Mouse (Mus musculus) mesoderm, embryonic 11.5 days (tissue): ENCODE data around the gene Cox16.
"Not testable (repeated sequence)": the region's sequence is repeated elsewhere in the genome, so short reads cannot be mapped to it uniquely, and the experiment has no call there.

Experiments
- DNase-seq: peaks from one replicate; pipeline ENCODE4 v3.0.0-alpha.2; 2012; ENCODE audit warnings: low read depth, low spot score

Cox16 gene

DNA sequence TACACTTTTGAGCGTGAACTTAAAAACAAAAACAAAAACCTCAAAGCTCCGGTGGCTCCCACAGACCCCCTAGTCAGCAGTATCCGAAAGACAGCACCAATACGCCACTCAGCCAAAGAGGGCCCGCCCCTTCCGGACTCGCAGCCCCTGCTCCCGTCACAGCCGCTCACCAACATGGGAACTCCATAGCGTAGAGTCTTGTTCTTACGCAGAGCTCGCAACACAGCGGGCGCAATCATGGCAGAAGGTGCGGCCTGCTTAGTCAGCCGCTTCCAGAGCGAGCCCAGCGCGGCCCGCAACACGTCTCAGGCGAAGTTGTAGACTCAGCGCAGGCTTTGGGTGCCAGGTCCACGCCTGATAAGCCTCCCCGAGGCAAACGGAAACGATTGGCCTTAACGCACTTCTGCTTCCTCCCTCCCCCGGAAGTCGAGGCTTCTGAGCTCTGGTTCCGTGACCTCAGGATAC, at the start of gene Cox16:
Cox16 (minus strand) TSS at position 401 of the 465 bp plus-strand sequence.
- DNase-seq = peak; percentile 85

GRCm38 (mm10) chr12:81533029-81533419, 48.1 kb upstream of the Cox16 start:
- no peak for DNase-seq

- peak; percentile 80 for DNase-seq
Measured at GRCm38 (mm10) chr12:81532316-81533028, 47.5 kb upstream of the Cox16 start, which contains the start of the genes Gm20498 and Synj2bp. Gene Gm20498, minus strand, starts transcription at chr12:81532905. Gene Synj2bp, minus strand, starts transcription at chr12:81532911.

- DNase-seq = not testable (repeated sequence)
Measured at GRCm38 (mm10) chr12:81530587-81530986, 45.7 kb upstream of the Cox16 start.

GRCm38 (mm10) chr12:81496906-81497305, 12.0 kb upstream of the Cox16 start:
- not testable (repeated sequence) for DNase-seq

GRCm38 (mm10) chr12:81490491-81490890, 5.6 kb upstream of the Cox16 start:
- DNase-seq = no peak

GRCm38 (mm10) chr12:81485311-81485710, 384 bp upstream of the Cox16 start:
- no peak for DNase-seq

GRCm38 (mm10) chr12:81484212-81484611, 715 bp downstream of the Cox16 start:
- no peak for DNase-seq

GRCm38 (mm10) chr12:81483656-81484055, 1.3 kb downstream of the Cox16 start:
- peak; percentile 73 for DNase-seq

DNA sequence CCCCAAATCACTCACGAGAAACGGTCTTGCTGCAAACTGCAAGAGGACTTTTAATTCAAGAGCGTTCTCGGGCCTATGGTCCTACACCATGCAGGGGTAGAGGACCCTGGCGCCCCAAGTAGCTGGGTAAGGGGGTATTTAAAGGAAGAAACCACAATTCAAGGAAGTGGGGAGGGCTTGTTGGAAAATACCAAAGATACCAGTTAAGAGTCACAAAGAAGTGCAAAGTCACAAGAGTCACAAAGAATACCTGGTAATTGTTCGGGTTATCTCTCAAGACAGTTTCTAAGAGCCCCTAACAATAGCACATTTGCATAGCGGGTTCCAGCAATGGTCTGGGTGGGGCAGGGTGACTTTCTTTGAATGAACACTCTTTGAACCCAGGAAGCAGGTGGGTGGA, 25.9 kb downstream of the Cox16 start:
- DNase-seq = not testable (repeated sequence)

DNA sequence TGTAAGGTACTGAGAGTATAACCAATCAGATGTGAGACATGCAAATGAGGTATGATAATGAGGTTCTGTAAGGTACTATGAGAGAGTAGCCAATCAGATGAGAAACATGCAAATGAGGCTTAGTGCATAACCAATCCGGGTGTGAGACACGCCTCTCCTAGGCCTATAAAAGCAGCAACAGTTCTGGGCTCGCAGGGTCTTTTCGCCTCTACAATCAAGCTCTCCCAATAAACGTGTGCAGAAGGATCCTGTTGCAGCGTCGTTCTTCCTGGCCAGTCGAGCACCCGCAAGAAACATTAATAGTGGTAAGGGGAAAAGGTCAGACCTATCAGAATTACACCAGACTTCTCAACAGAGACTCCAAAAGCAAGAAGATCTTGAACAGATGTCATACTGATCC, 45.9 kb downstream of the Cox16 start:
- DNase-seq = not testable (repeated sequence)

- not testable (repeated sequence) for DNase-seq
Measured at GRCm38 (mm10) chr12:81434778-81435177, 50.1 kb downstream of the Cox16 start.

DNA sequence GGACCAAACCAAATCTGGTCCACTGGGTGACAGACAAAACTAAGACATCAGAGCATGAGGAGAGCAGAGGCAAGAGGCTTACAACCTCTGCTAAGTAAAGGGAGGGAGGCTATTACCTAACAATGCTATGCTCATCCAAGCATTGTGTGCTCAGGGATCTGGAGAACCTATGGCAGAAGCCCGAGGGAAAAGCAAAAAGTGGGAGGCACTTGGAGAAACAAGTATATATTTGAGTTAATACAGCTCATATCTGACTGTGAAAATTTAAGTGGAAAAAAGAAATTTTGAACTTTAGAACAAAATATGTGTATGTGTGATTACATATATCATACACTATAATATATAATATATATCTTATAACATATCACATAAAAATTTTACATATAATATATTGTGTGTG, 63.1 kb downstream of the Cox16 start, which contains the start of gene Adam4:
Adam4 (minus strand) TSS at position 101 of the 400 bp plus-strand sequence.
- DNase-seq = no peak

DNA sequence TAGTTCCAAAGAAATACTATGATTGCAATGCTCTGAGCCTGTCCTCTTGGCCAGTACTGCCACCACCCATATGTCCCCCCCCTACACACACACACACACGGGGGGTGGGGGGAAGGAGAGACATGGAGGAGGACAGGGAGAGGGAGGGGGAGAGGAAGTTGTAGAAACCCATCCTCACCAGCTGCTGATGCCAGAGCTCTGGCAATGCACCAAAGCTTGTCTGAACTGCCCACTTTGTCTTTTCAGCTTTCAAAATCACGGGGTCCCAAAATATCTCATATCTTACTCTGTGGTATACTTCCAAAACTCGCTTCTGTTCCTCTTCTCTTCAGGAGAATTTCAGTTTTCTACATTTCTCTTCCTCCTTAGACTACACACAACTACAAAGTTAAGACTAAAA, 71.7 kb downstream of the Cox16 start:
- DNase-seq = no peak

GRCm38 (mm10) chr12:81408966-81409365, 76.0 kb downstream of the Cox16 start:
- no peak for DNase-seq

GRCm38 (mm10) chr12:81402187-81402586, 82.7 kb downstream of the Cox16 start:
- DNase-seq = peak; percentile 69

GRCm38 (mm10) chr12:81379364-81379763, 105.6 kb downstream of the Cox16 start, which contains the start of gene Gm4787:
Gene Gm4787, minus strand, starts transcription at chr12:81379464.
- not testable (repeated sequence) for DNase-seq

GRCm38 (mm10) chr12:81333841-81334240, 151.1 kb downstream of the Cox16 start:
- DNase-seq = no peak

- peak; percentile 54 for DNase-seq
Measured at GRCm38 (mm10) chr12:81332875-81333421, 152.0 kb downstream of the Cox16 start, which contains the start of gene Slc8a3. Gene Slc8a3, minus strand, starts transcription at chr12:81333180.

DNA sequence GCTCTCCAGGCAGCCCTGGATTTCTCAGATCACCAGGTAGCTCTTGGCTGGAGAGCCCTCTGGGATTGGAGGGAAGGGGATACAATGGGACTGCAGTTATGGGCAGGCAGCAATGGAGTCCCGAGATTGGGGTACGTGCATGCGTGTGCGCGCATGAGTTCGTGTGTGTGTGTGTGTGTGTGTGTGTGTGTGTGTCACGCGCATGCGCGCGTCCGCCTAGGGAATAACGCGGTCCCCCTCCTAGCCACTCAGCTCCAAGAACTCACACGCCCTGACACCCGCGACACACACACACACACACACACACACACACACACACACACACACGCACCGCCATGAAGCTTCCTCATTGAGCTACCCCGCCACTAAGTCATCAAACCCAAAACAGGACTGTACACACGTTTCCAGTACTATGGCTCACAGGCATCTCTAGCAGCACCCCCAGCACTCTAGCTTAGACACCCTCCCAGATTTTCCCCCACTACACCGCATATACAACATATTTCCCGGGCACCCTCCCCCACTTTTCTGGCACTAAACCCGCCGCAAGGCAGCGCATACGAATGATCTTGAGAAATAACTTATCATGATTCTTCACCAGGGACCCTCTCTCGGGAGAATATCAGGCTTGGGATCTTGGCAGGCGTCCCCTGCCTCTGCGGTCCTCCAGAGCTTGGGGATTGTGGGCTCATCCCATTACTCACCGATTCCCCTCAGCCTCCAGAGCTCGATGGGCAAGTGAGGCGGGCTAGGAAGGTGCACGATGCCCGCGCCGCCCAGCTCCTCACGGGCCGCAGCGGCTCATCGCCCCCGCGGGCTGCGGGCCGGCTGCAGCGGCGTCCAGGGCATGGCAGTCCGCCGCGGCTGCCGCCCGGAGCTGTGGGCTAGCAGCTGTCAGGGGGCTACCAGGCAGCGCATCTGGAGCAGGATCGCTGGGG, 152.7 kb downstream of the Cox16 start:
- DNase-seq = peak; percentile 72

GRCm38 (mm10) chr12:81331046-81331638, 153.8 kb downstream of the Cox16 start:
- DNase-seq = peak; percentile 20
